Mouse (Mus musculus) testis, adult 2 months (tissue): ENCODE data around the gene Ppm1m.

Source experiments
- CTCF ChIP-seq: fragments of 200-500 bp; IDR thresholded peaks from 2 replicates; pipeline ENCODE4 v1.5.1; 2012; ENCODE audit warnings: low read depth, mild to moderate bottlenecking, inconsistent platforms, low read length, moderate library complexity; ENCODE audit not compliant: control insufficient read depth, insufficient read depth, insufficient replicate concordance
- POLR2A ChIP-seq: fragments of 200-500 bp; IDR thresholded peaks from 2 replicates; pipeline ENCODE4 v1.6.1; 2012; ENCODE audit warnings: low read depth, mild to moderate bottlenecking, inconsistent platforms, low read length, moderate library complexity; ENCODE audit not compliant: control insufficient read depth

- TF ChIP-seq CTCF, result no peak
- TF ChIP-seq POLR2A, result no peak
These were observed 8.2 kb downstream of the Ppm1m start for GRCm38 (mm10) chr9:106191355-106191754.
